Mouse (Mus musculus) liver, postnatal 0 days (tissue): ENCODE measurements at regions not wholly inside any gene's neighbourhood (a gene's known extent, or its start where the extent isn't known, plus 50 kb on each side); places are given as distances from the start of the nearest gene placed in this dataset.

Source experiments
- CTCF ChIP-seq: sonication (generic); IDR thresholded peaks from 2 replicates; pipeline ENCODE4 v1.5.1; 2016; ENCODE audit warnings: antibody characterized with exemption, low read depth
- EP300 ChIP-seq: IDR thresholded peaks from 2 replicates; pipeline ENCODE4 v1.6.1; 2016; ENCODE audit warnings: antibody characterized with exemption, low read depth, mild to moderate bottlenecking

GRCm38 (mm10) chr8:4934035-4934434, 154.7 kb upstream of the Shcbp1 start:
- TF ChIP-seq CTCF (no peak), EP300 (no peak)
